Mouse (Mus musculus) layer of hippocampus, postnatal 25 days (tissue): ENCODE results near the gene Sh3bp4. TPM values are rescaled to one million over a fixed set of nuclear protein-coding genes. Genes with fewer than 3 reads are reported as not detected.
A peak's percentile ranks its signal among the peaks of the same experiment; 100 is the strongest.

Experiments used
- DNase-seq, 2 experiments: peaks; one replicate each; pipeline ENCODE4 v3.0.0; 2022; ENCODE audit warnings: mixed read lengths in 2 of 2, low spot score in 1 of 2; ENCODE audit errors: extremely low spot score in 1 of 2
- total RNA-seq, 2 experiments: library from RNA; stranded (reverse); gene quantifications; 2 replicates each; pipeline ENCODE4 v1.2.3; 2021

The Sh3bp4 gene
- total RNA-seq, 2 experiments from 2014 or later: 28.3 to 29.3 TPM

GRCm38 (mm10) chr1:89174621-89175020, 104.4 kb downstream of the Sh3bp4 start:
- DNase-seq: no peak

- DNase-seq: peak in 1 of 2 experiments; percentile 20
These were observed 105.1 kb downstream of the Sh3bp4 start for GRCm38 (mm10) chr1:89175355-89175754.

GRCm38 (mm10) chr1:89183261-89183831, 113.1 kb downstream of the Sh3bp4 start:
- no peak for DNase-seq

DNA sequence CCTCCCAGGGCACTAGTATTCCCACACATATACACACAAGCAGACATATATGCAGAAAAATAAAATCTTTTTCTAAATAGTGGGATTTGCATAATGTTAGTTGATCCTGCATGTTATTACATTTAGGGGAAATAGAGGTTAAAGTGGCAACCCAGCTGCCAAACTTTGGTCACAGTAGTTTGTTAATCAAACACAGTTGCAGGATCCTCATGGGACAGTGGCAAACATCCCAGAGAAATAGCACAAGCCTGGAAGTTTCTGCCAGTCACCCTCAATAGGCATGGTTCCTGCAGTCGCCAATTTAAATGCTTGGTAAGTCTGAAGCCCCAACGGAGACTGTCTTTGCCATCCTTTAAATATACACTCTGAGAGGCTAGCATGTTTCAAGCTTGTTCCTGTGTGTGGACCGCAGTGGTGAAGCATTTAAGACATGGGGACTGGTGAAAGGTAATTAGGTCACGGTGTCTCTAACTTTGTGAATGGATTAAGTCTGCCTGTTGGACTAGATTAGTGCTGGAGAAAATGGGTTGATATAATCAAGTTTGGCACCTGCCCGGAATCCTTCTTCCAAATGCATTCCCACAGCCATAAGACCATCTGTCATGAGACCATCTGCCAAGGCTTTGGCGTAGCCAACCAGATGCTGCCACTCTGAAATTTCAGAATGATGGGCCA, 114.0 kb downstream of the Sh3bp4 start:
- DNase-seq: peak in 1 of 2 experiments; percentile 39

DNA sequence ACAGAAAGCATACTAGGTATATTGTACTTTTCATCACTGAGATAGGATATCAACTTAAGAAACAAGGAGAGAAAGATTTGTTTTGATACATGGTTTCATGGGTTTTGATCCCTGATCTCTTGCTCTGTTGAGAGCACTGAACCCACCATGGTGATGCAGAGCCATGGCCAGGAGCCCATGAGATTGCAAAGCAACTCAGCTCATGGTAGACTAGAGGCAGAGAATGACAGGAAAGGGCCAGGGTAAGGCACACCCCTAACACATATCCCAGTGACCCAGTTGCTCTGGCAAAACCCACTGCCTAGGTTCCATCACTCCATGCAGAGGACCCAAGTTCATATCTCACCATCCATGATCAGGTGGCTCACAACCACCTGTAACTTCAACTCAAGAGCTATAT, 114.6 kb downstream of the Sh3bp4 start:
- no peak for DNase-seq

DNA sequence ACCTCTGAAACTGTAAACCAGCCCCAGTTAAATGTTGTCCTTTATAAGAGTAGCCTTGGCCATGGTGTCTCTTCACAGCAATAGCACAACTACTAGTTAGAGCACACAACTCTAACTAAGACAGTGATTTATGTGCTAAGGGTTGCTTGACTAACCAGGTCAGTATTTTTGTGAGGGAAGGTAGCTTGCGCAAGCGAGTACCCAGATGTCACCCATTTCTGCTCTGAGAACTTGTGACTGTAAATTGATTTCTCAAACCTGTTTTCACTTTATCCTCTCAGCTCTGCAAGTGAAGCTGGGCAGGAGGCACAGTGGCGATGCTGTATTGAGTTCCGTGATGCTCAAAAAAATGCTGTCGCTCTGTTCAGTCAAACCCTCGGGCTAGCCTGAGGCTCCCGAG, 117.2 kb downstream of the Sh3bp4 start:
- DNase-seq: no peak

DNA sequence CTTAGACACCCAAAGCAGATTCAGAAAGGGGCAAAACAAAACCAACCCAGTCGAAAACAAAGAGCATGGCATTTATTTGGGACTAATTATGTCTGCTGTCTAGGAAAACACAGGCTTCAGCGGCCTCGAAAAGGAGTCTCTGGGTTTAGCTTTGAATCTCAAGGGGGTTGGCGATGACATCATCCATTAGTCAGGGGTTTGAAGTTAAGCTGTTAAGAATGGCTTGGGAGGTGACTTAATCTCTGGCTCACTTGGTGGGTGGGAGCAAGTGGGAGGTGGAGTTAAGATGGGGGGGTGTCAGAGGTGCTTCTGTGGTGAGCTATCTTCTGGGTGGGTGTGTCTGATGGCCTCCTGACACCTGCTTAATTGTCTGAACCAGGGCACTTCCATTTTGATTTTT, 117.9 kb downstream of the Sh3bp4 start:
- DNase-seq: no peak

DNA sequence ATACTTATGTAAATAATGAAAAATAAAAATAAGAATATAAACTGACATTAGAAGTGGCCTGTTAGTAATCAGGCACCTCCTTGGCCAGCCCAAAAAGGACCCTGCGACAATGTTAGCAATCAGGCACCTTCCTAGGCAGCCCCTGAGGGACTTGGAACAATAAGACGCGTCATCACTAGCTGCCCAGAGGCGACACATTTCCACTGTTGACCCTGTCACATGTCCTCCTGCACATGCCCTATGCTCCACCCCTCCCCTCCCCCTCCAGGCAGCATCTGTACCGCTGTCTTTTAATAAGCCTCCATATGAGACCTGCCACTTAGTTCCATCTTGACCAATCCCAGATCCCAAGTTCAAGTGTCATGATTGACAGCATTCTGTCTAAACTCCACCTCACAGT, 119.0 kb downstream of the Sh3bp4 start:
- no peak for DNase-seq

- DNase-seq: no peak
These were observed 120.4 kb downstream of the Sh3bp4 start for GRCm38 (mm10) chr1:89190621-89191020.

DNA sequence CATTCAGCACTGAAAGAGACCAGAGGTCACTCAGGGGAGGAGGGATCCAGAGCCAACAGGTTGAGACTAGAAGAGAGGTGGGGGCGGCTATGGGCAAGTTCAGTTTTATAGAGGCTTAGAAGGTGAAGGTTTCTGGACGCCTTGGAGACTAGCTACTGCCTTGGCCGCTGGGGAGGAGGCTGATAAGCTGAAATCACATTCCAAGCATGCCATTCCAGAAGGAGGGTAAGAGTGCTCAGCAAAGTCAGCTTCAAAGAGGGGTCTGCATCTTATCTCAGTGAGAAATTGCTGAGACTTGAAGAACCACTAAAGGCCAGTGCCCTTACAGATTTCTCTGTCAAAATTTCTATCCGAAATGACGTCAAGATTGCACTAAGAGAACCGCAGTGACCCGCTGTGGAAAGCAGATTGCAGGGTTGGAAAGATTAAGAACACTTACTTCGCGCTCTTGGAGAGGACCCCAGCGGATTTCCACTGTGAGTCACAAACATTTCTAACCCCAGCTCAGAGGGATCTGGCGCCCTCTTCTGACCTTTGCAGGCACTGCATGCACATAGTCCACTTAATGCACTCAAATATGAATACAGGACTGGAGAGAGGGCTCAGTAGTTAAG, 121.0 kb downstream of the Sh3bp4 start:
- DNase-seq: peak in 1 of 2 experiments; percentile 61

GRCm38 (mm10) chr1:89192536-89193220, 122.5 kb downstream of the Sh3bp4 start:
- peak in 1 of 2 experiments; percentile 41 for DNase-seq

- DNase-seq: peak in 1 of 2 experiments; percentile 19
These were observed 123.4 kb downstream of the Sh3bp4 start for GRCm38 (mm10) chr1:89193576-89193975.

GRCm38 (mm10) chr1:89195827-89196712, 125.9 kb downstream of the Sh3bp4 start:
- peak; percentile 47 to 89 for DNase-seq
